Mouse (Mus musculus): Measurements from ENCODE around the gene Cdh9.

The Cdh9 gene

DNA sequence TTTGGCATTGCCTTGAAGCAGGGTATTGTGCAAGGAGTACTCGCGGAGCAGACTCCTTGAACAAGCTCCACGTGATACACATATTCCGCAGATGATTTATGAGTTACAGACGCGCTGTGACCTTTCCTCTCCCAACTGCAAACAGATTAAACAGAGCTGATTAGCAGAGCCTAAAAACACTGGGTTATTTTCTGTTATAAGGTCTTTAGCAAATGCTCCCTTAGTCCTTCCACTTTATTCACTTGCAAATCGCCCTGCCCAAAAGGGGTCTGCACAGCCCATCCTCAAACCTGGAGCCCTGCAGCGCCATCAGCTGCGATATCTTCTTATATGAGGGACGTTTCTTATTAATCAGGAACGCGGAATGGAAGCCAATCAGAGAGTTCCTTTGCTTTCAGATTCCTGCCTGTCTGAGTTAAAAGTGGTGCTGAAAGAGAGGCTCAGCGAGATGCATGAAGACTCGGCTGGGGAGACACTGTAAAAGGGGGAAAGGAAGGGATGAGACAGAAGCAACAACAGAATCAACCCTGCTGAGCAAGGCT, at the start of gene Cdh9:
Cdh9 (plus strand) TSS at position 287 of the 542 bp plus-strand sequence.
- no peak for DNase-seq (ENCODE audit: low spot score)

DNA sequence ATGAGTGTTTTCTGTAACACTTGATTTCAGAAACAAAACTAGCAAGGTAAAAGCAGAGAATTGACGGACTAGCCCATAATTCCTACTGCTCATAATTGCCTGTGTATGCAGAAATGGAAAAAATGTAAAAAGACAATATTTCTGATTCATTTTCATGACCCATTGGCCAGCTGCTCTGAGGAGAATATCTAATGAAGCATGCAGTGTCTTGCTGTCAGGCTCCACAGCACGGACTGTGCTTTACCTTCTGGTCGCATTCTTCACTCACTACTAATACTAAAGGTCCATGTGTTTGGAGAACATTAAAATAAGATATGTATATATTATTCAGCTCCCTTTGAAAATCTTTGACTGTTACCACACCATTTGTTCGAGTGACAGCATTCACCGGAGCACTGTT, 49.5 kb upstream of the Cdh9 start:
- DNase-seq (ENCODE audit: low spot score) = no peak

DNA sequence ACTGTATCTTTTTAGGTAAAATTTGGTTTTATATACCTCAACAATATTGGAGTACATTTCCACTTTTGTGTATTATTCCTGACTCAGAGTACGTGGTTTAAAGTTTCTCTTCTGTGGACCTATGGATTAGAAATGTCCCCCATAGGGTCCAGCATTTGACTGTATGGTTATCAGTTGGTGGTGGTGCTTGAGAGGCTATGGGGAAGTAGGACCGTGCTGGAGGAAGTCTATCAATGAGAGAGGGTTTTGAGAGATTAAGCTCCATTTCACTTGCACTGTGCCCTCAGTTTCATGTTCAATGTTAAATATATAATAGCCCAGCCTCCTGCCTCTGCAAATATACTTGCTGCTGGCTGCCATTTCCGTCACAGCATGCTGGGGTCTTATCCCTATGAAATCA, 28.7 kb upstream of the Cdh9 start:
- no peak for DNase-seq (ENCODE audit: low spot score)

DNA sequence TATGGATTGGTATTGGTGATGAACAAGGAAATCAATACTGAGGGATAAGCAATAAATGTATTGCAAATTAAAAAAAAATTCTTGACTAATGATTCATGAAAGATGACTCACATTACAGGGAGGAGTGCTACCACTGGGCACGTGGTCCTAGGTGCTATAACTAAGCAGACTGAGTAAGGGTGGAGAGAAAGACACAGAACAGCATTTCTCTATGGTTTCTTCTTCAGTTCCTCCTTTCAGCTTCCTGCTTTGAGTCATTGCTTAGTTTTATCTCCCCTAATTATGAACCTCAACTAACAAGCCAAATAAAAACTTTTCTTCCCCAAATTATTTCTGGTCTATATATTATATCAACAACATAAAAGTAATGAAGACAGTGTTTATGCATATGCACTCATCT, 26.2 kb upstream of the Cdh9 start:
- no peak for DNase-seq (ENCODE audit: low spot score)

DNA sequence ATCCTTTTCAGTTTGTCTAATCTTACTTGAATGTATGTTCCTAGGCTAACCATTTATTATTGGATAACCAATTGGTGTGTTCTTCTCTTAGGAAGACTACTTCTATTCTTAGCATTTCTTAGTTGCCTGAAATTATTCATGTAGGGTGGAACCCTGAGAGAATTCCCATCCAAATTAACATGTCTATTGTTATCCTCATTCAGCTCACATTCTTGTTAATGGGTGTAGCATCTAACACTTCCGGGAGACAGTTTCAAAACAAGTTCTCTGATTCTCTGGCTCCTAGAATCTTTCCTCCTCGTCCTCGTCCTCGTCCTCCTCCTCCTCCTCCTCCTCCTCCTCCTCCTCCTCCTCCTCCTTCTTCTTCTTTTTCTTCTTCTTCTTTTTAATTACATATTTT, 10.5 kb downstream of the Cdh9 start:
- DNase-seq (ENCODE audit: low spot score) = no peak

DNA sequence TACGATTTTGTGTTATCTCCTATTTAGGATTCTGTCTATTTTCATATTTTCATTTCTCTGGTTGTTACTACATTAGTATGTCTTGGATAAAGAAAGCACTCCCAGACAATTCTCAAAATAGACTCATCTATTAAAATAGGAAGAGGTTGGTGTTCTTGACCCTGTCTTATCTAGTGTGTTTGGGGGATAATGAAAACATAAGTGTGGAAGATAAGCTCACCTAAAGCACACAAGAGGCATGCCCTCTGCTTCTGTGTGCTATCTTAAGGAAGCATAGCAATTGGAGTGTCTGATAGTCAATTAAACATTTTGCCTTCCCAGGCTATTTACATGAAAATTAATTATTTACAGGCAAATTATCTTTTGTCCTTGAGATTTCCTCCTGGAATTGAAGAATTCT, 18.1 kb downstream of the Cdh9 start:
- no peak for DNase-seq (ENCODE audit: low spot score)

DNA sequence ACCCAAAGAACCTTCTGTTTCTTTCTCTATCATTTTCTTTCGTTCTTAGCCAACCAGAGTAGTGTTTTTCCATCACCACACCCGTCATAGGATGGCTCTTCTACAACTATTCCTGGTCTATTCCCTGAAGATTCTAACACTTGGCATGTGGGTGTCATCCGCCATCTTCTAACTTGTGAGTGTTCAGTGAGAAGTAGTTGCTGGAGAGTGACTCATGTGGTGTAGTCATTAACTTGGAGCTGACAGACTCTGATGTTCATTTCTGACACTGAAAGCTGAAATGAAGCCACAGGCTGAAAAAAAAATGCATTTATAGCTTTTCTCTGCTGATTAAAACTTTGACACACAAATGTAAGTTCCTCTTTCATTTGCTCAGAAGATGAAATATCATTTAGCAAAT, 34.7 kb downstream of the Cdh9 start:
- DNase-seq (ENCODE audit: low spot score) = no peak

DNA sequence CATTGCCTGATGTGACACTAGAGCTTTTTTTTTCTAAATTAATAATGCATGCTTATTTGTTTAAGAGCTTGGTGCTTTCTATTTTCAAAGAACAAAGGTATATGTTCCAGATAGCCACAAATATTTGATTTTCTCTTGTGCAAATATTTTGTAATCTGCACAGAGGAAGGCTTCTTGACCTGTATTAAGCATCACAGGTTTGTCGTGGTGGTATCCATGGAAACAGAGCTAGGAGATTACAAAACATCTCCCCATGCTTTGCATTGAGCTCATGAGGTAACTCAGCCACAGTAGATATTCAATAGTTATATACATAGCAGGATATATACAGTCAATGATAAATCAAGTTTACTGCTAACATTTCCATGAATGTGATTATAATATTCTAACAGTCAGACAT, 56.0 kb downstream of the Cdh9 start:
- no peak for DNase-seq (ENCODE audit: low spot score)

DNA sequence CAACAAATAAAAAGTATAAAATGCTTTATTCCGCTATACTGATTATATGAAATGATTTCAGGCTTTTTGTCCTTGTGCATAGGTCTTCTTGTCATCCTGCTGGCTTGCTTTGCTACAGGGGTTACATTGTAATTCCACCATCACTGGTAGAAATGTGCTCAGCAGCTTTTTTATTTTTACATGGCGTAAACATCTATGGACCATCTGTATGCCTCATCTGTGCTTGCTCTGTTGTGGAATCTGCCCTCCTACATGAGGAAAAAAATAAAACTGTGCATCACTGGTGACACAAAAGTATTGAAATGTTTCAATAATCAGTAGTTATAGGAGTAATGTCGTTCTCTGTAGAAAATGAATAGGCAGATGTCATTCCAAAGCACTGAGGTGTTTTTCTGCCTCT, 64.3 kb downstream of the Cdh9 start:
- no peak for DNase-seq (ENCODE audit: low spot score)

DNA sequence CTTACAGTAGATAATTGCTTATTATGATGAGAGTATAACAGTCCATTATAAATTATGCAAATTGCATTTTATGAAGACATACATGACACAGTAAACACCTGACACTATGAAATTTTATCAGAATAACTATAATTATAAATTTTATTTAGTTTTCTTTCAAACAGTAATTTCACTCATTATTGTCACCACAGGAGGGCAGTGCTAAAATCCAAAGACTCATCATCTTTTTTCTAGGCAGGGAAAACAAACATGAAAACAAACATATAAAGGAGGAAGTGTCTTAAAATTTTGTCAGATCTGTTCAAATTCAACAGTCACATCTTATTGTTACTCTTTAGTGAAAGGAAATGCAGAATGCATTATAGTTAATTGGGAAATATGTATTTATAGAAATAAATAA, 72.7 kb downstream of the Cdh9 start:
- DNase-seq (ENCODE audit: low spot score) = no peak

DNA sequence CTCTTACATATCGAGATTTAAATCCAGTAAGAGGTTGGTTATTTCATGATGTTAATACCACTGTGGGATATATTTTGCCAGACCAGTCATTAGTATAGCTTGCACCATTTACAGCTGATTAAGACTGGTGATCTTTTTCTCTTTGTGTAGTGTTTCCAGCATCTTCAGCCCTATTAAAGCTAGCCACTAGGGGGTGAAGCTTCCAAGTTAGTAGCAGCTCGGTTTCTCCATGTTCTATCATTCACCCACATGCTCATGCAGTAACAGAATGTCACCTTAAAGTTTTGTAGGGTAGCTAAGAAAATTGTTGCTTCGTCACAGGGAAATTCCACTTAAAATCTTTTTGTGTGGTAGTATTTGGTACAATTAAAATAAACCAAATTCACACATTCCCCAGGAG, 82.2 kb downstream of the Cdh9 start:
- DNase-seq (ENCODE audit: low spot score) = no peak

DNA sequence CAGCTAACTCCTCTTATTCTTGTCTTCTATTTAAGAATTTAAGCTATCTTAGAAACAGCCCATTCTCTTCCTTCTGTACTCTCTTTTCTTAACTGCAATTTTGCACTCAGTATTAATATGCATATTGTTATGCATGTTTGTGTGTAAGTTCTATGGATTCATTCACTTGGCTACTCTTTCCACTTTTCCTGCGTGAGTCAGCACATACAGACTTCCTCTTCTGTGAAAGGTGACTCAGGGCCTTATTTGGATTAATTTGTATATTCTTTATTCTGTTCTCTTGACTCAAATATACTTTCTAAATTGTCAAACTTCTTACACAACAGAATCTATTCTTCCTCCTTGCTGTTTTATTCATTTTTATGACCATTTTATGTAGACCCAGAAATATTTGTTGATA, 85.5 kb downstream of the Cdh9 start:
- DNase-seq (ENCODE audit: low spot score) = no peak

DNA sequence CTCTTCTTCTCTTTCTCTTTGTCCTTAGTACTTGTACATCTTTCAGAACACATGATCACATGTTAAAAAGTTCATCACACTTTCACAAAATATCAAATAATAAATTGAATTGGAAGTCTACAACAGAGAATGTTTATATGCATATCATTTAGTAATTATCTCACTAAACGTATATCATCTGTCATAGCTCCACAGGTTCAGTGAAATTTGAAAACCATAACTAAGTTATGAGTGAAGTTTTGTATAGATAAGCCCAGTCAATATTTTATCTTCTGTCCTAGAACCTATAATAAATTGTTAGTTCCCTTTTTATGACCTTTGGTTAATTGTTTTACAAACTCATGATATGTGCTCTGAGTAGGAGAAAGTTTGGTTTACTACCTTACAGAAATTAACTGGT, 106.2 kb downstream of the Cdh9 start:
- no peak for DNase-seq (ENCODE audit: low spot score)

DNA sequence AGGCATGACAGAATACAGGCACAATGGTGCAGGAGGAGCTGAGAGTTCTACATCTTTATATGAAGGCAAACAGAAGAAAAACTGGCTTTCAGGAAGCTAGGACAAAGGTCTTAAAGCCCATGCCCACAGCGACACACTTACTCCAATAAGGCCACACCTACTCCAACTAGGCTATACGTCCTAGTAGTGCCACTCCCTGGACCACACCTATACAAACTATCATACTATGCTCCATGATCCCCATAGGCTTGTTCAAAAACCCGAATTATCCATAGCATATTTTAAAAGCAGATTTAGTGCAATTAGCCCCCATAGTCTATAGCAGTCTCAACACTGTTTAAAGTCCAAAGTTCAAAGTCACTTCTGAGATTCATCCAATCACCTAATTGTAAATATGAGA, 154.0 kb downstream of the Cdh9 start:
- no peak for DNase-seq (ENCODE audit: low spot score)

DNA sequence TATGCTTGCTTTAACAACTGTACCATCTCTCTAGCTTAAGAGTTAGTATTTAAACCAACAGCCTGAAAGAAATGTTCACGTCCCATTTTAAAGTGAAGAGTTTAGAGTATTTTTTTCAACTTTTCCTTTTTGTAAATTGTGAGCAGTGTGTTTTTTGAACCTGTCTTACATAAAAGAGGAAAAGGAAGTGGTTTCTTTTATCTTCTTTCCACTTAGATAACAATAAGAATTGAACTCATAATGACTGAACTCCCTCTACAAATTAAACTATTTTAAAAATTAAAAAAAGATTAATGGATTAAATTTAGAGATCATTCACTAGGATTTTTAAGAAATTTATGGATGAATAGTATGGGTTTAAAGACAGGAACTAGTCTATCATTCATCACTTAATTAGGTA, 168.1 kb downstream of the Cdh9 start:
- no peak for DNase-seq (ENCODE audit: low spot score)
